Mouse (Mus musculus) heart, embryonic 10.5 days (tissue): ENCODE results near the gene Fcrl5. TPM values are rescaled to one million over a fixed set of nuclear protein-coding genes. Genes with fewer than 3 reads are reported as not detected.

Experiments
- DNase-seq: peaks from one replicate; pipeline ENCODE4 v3.0.0-alpha.2; 2017; ENCODE audit warnings: low spot score
- H3K27ac ChIP-seq: fragments of 300-500 bp; sonication (generic); 2 replicates; pipeline ENCODE4 v1.5.1; 2016; ENCODE audit warnings: mild to moderate bottlenecking
- H3K27me3 ChIP-seq: fragments of 300-500 bp; sonication (generic); 2 replicates; pipeline ENCODE4 v1.6.1; 2016; ENCODE audit warnings: mild to moderate bottlenecking; ENCODE audit not compliant: poor library complexity, insufficient read depth, severe bottlenecking
- H3K36me3 ChIP-seq: fragments of 300-500 bp; sonication (generic); 2 replicates; pipeline ENCODE4 v1.6.1; 2016; ENCODE audit warnings: mild to moderate bottlenecking, moderate library complexity
- H3K4me1 ChIP-seq: fragments of 300-500 bp; sonication (generic); 2 replicates; pipeline ENCODE4 v1.6.1; 2016; ENCODE audit warnings: mild to moderate bottlenecking
- H3K4me3 ChIP-seq: fragments of 300-500 bp; sonication (generic); 2 replicates; pipeline ENCODE4 v1.5.1; 2016; ENCODE audit warnings: mild to moderate bottlenecking, moderate library complexity
- H3K9me3 ChIP-seq: fragments of 300-500 bp; sonication (generic); 2 replicates; pipeline ENCODE4 v1.6.1; 2016; ENCODE audit warnings: mild to moderate bottlenecking, moderate library complexity
- WGBS: fragments of 180-500 bp; shearing (Covaris S2); methylation state at CpG from one replicate; pipeline ENCODE4 v1.1.7; 2016; 5-methylcytosine and 5-hydroxymethylcytosine counted together
- polyA plus RNA-seq: library from polyadenylated mRNA; unstranded; fragments of >200 nt; fragmentation: Nextera tagmentation; extraction: Ambion mirVana; gene quantifications from 2 replicates; pipeline ENCODE4 v1.2.1, GENCODE M21; 2016

The Fcrl5 gene
- not detected in 2 replicates for polyA plus RNA-seq

GRCm38 (mm10) chr3:87435479-87435878 lies at the start of gene Fcrl5:
TSS of gene Fcrl5 (plus strand) at chr3:87435773.
- Histone ChIP-seq H3K27me3 (no peaks in the 10 kb centered on the region), H3K4me1 (no peaks in the 10 kb centered on the region), H3K36me3 (no peaks in the 10 kb centered on the region), H3K27ac (no peak within 1 kb of the TSS), H3K9me3 (no peaks in the 10 kb centered on the region), H3K4me3 (no peak within 1 kb of the TSS)
- DNase-seq = no peak
- WGBS = 82% methylated on average over 5 of the region's 5 CpGs

GRCm38 (mm10) chr3:87390935-87391334 lies 44.6 kb upstream of the Fcrl5 start:
- Histone ChIP-seq H3K36me3 (no peaks in the 10 kb centered on the region), H3K4me3 (no peak overlapping the region), H3K9me3 (no peaks in the 10 kb centered on the region), H3K27me3 (no peaks in the 10 kb centered on the region), H3K4me1 (no peaks in the 10 kb centered on the region), H3K27ac (no peak overlapping the region)
- peak; percentile 38 for DNase-seq
- 83% methylated on average over 1 of the region's 1 CpGs for WGBS

- no peak for DNase-seq
- Histone ChIP-seq H3K4me1 (no peaks in the 10 kb centered on the region), H3K36me3 (no peaks in the 10 kb centered on the region), H3K27ac (no peak overlapping the region), H3K27me3 (no peaks in the 10 kb centered on the region), H3K4me3 (no peak overlapping the region), H3K9me3 (no peaks in the 10 kb centered on the region)
- WGBS = 66% methylated on average over 4 of the region's 4 CpGs
Measured at GRCm38 (mm10) chr3:87398809-87399208, 36.8 kb upstream of the Fcrl5 start.

- DNase-seq = no peak
Measured at GRCm38 (mm10) chr3:87399906-87400305, 35.7 kb upstream of the Fcrl5 start.

GRCm38 (mm10) chr3:87401321-87401720 lies 34.3 kb upstream of the Fcrl5 start:
- Histone ChIP-seq H3K27me3 (no peaks in the 10 kb centered on the region), H3K4me3 (no peak overlapping the region), H3K4me1 (no peaks in the 10 kb centered on the region), H3K27ac (no peak overlapping the region), H3K36me3 (no peaks in the 10 kb centered on the region), H3K9me3 (no peaks in the 10 kb centered on the region)
- DNase-seq = no peak
- 50% methylated on average over 5 of the region's 5 CpGs for WGBS

More at GRCm38 (mm10) chr3:87399906-87400305, 35.7 kb upstream of the Fcrl5 start:
- 75% methylated on average over 4 of the region's 4 CpGs for WGBS
- H3K4me1 ChIP-seq = no peaks in the 10 kb centered on the region
- H3K27me3 ChIP-seq = no peaks in the 10 kb centered on the region
- no peak overlapping the region for H3K4me3 ChIP-seq
- H3K36me3 ChIP-seq = no peaks in the 10 kb centered on the region
- no peaks in the 10 kb centered on the region for H3K9me3 ChIP-seq
- no peak overlapping the region for H3K27ac ChIP-seq

GRCm38 (mm10) chr3:87408171-87408570 lies 27.4 kb upstream of the Fcrl5 start:
- no peaks in the 10 kb centered on the region for H3K27me3 ChIP-seq
- H3K4me3 ChIP-seq = no peak overlapping the region
- H3K4me1 ChIP-seq = peaks cover 15% of the 10 kb centered on the region
- no peak overlapping the region for H3K27ac ChIP-seq
- DNase-seq = no peak
- WGBS = 21% methylated on average over 4 of the region's 4 CpGs
- no peaks in the 10 kb centered on the region for H3K36me3 ChIP-seq
- no peaks in the 10 kb centered on the region for H3K9me3 ChIP-seq

GRCm38 (mm10) chr3:87409196-87409935 lies 26.2 kb upstream of the Fcrl5 start:
- peaks cover 15% of the 10 kb centered on the region for H3K4me1 ChIP-seq
- H3K4me3 ChIP-seq = no peak overlapping the region
- H3K36me3 ChIP-seq = no peaks in the 10 kb centered on the region
- DNase-seq = no peak
- no peak overlapping the region for H3K27ac ChIP-seq
- no peaks in the 10 kb centered on the region for H3K9me3 ChIP-seq
- H3K27me3 ChIP-seq = no peaks in the 10 kb centered on the region
- WGBS = 67% methylated on average over 4 of the region's 4 CpGs

GRCm38 (mm10) chr3:87410605-87411004 lies 25.0 kb upstream of the Fcrl5 start:
- Histone ChIP-seq H3K36me3 (no peaks in the 10 kb centered on the region), H3K27ac (no peak overlapping the region), H3K27me3 (no peaks in the 10 kb centered on the region), H3K4me3 (no peak overlapping the region), H3K9me3 (no peaks in the 10 kb centered on the region), H3K4me1 (peaks cover 15% of the 10 kb centered on the region)
- no peak for DNase-seq
- WGBS = 75% methylated on average over 6 of the region's 6 CpGs

GRCm38 (mm10) chr3:87411150-87411549 lies 24.4 kb upstream of the Fcrl5 start:
- Histone ChIP-seq H3K36me3 (no peaks in the 10 kb centered on the region), H3K9me3 (no peaks in the 10 kb centered on the region), H3K4me1 (peaks cover 15% of the 10 kb centered on the region), H3K27me3 (no peaks in the 10 kb centered on the region), H3K4me3 (no peak overlapping the region), H3K27ac (no peak overlapping the region)
- no peak for DNase-seq
- 11% methylated on average over 12 of the region's 12 CpGs for WGBS

- Histone ChIP-seq H3K4me1 (no peaks in the 10 kb centered on the region), H3K9me3 (no peaks in the 10 kb centered on the region), H3K36me3 (no peaks in the 10 kb centered on the region), H3K27me3 (no peaks in the 10 kb centered on the region), H3K27ac (no peak overlapping the region), H3K4me3 (no peak overlapping the region)
- no peak for DNase-seq
- 51% methylated on average over 1 of the region's 1 CpGs for WGBS
Measured at GRCm38 (mm10) chr3:87420645-87421044, 14.9 kb upstream of the Fcrl5 start.

GRCm38 (mm10) chr3:87422386-87422910 lies 13.1 kb upstream of the Fcrl5 start:
- Histone ChIP-seq H3K9me3 (no peaks in the 10 kb centered on the region), H3K27ac (no peak overlapping the region), H3K4me3 (no peak overlapping the region), H3K4me1 (no peaks in the 10 kb centered on the region), H3K36me3 (no peaks in the 10 kb centered on the region), H3K27me3 (no peaks in the 10 kb centered on the region)
- DNase-seq = no peak
- WGBS = 81% methylated on average over 4 of the region's 4 CpGs

GRCm38 (mm10) chr3:87440586-87440985 lies 5.0 kb downstream of the Fcrl5 start:
- 69% methylated on average over 1 of the region's 1 CpGs for WGBS

GRCm38 (mm10) chr3:87443968-87444367 lies 8.4 kb downstream of the Fcrl5 start:
- no peak for DNase-seq
- H3K4me1 ChIP-seq = no peaks in the 10 kb centered on the region
- H3K36me3 ChIP-seq = no peaks in the 10 kb centered on the region
- H3K27ac ChIP-seq = no peak overlapping the region
- 59% methylated on average over 6 of the region's 6 CpGs for WGBS
- no peak overlapping the region for H3K4me3 ChIP-seq
- H3K27me3 ChIP-seq = no peaks in the 10 kb centered on the region
- no peaks in the 10 kb centered on the region for H3K9me3 ChIP-seq

More at GRCm38 (mm10) chr3:87440586-87440985, 5.0 kb downstream of the Fcrl5 start:
- no peaks in the 10 kb centered on the region for H3K36me3 ChIP-seq
- H3K9me3 ChIP-seq = no peaks in the 10 kb centered on the region
- no peak overlapping the region for H3K27ac ChIP-seq
- no peak for DNase-seq
- H3K4me3 ChIP-seq = no peak overlapping the region
- no peaks in the 10 kb centered on the region for H3K27me3 ChIP-seq
- no peaks in the 10 kb centered on the region for H3K4me1 ChIP-seq
